In genomic region chr5:75978374-75979100, GRCm38 (mm10) we compare ENCODE assay signal across 8 mouse cellular contexts. TPM values are rescaled to one million over a fixed set of nuclear protein-coding genes. Genes with fewer than 3 reads are reported as not detected.
A peak's percentile ranks its signal among the peaks of the same experiment; 100 is the strongest.
DNase-seq lines count a peak whose midpoint lies in the region.

TSS of gene Kdr (minus strand) at chr5:75978458.

- H3K4me3 ChIP-seq in hindbrain, embryonic 10.5 days, result peak within 1 kb of the TSS; percentile 77

- H3K4me1 ChIP-seq in hindbrain, embryonic 10.5 days (replicated peaks), result peaks cover 32% of the 10 kb centered on the region

- DNase-seq in B cell, adult 2 months, result peak; percentile 15 to 31
- DNase-seq in adrenal gland, postnatal 25 days, result peak; percentile 77
- peak; percentile 72 for DNase-seq in forelimb bud, embryonic 11.5 days (ENCODE audit: low read depth, low spot score)
- DNase-seq in hindbrain, embryonic 10.5 days (ENCODE audit: low spot score), result peak; percentile 85
- DNase-seq in layer of hippocampus, postnatal 10 days (ENCODE audit: low spot score in 2 of 2), result peak; percentile 23 to 54
- DNase-seq in lung, postnatal 10 days, result peak; percentile 85
- DNase-seq in ovary, postnatal 36 days (ENCODE audit: low spot score), result peak; percentile 64
- peak; percentile 66 for DNase-seq in urinary bladder, postnatal 14 days (ENCODE audit: low spot score)

- H3K9me3 ChIP-seq in hindbrain, embryonic 10.5 days, result no peaks in the 10 kb centered on the region

- H3K27me3 ChIP-seq in hindbrain, embryonic 10.5 days (ENCODE audit: insufficient read depth, poor library complexity, severe bottlenecking), result peaks cover 79% of the 10 kb centered on the region

- H3K36me3 ChIP-seq in hindbrain, embryonic 10.5 days, result no peaks in the 10 kb centered on the region

- peak within 1 kb of the TSS; percentile 79 for H3K27ac ChIP-seq in hindbrain, embryonic 10.5 days

- WGBS in hindbrain, embryonic 10.5 days, result under 1% methylated on average over 37 of the region's 37 CpGs

RNA-seq across cellular contexts. Expression of gene Kdr, which starts in this region (rescaled TPM):
- total RNA-seq in adrenal gland, postnatal 25 days (2021), result 72.5 and 78.6 TPM in 2 replicates
- 25.8 and 26.3 TPM in 2 replicates for polyA plus RNA-seq in hindbrain, embryonic 10.5 days (2016; fragmentation: Nextera tagmentation; extraction: Ambion mirVana)
- 10 to 100 TPM; 26.9 to 30.2 TPM for total RNA-seq in layer of hippocampus, postnatal 10 days (2021)

Comparison
In these comparisons a context has a peak if more than half of its experiments do, and no peak if none do; other contexts are left out.
1. Peak in every context shown above with its lines: DNase-seq, H3K4me3 ChIP-seq and H3K27ac ChIP-seq.
2. DNase-seq: peak in every context shown above with its lines; median percentile 85 in hindbrain, embryonic 10.5 days; 85 in lung, postnatal 10 days; 77 in adrenal gland, postnatal 25 days; 72 in forelimb bud, embryonic 11.5 days; 66 in urinary bladder, postnatal 14 days; 64 in ovary, postnatal 36 days; 38 in layer of hippocampus, postnatal 10 days; 23 in B cell, adult 2 months.